Mouse (Mus musculus): ENCODE results near the gene Llgl2. TPM values are rescaled to one million over a fixed set of nuclear protein-coding genes. Genes with fewer than 3 reads are reported as not detected.

Llgl2 gene
- polyA plus RNA-seq, 1 experiment = 3.2 TPM

GRCm38 (mm10) chr11:115831518-115831917 is 7.7 kb downstream of the Llgl2 start:
- Histone ChIP-seq H3K27ac (ENCODE audit: insufficient read depth, low read length) (no peak overlapping the region), H3K4me3 (ENCODE audit: insufficient read depth, low read length) (no peak overlapping the region), H3K4me1 (ENCODE audit: control insufficient read depth, insufficient read depth, low read length) (no peaks in the 10 kb centered on the region)
- no peak for TF ChIP-seq POLR2A (IDR thresholded peaks at IDR 0.05; ENCODE audit: extremely low read depth, insufficient read depth, low read length)
- no peak for TF ChIP-seq CTCF (IDR thresholded peaks at IDR 0.05; ENCODE audit: extremely low read depth, insufficient read depth, low read length)

GRCm38 (mm10) chr11:115832064-115832463 is 8.2 kb downstream of the Llgl2 start:
- Histone ChIP-seq H3K27ac (ENCODE audit: insufficient read depth, low read length) (no peak overlapping the region), H3K4me3 (ENCODE audit: insufficient read depth, low read length) (no peak overlapping the region), H3K4me1 (ENCODE audit: control insufficient read depth, insufficient read depth, low read length) (no peaks in the 10 kb centered on the region)
- TF ChIP-seq CTCF (IDR thresholded peaks at IDR 0.05; ENCODE audit: extremely low read depth, insufficient read depth, low read length) = no peak
- no peak for TF ChIP-seq POLR2A (IDR thresholded peaks at IDR 0.05; ENCODE audit: extremely low read depth, insufficient read depth, low read length)

- Histone ChIP-seq H3K4me3 (ENCODE audit: insufficient read depth, low read length) (no peak overlapping the region), H3K27ac (ENCODE audit: insufficient read depth, low read length) (no peak overlapping the region), H3K4me1 (ENCODE audit: control insufficient read depth, insufficient read depth, low read length) (no peaks in the 10 kb centered on the region)
- no peak for TF ChIP-seq CTCF (IDR thresholded peaks at IDR 0.05; ENCODE audit: extremely low read depth, insufficient read depth, low read length)
- TF ChIP-seq POLR2A (IDR thresholded peaks at IDR 0.05; ENCODE audit: extremely low read depth, insufficient read depth, low read length) = no peak
Measured at GRCm38 (mm10) chr11:115832523-115832922, 8.7 kb downstream of the Llgl2 start.

- Histone ChIP-seq H3K27ac (ENCODE audit: insufficient read depth, low read length) (no peak overlapping the region), H3K4me1 (ENCODE audit: control insufficient read depth, insufficient read depth, low read length) (no peaks in the 10 kb centered on the region)
Measured at GRCm38 (mm10) chr11:115833021-115833513, 9.2 kb downstream of the Llgl2 start.

GRCm38 (mm10) chr11:115834033-115834432 is 10.2 kb downstream of the Llgl2 start:
- no peak for TF ChIP-seq CTCF (IDR thresholded peaks at IDR 0.05; ENCODE audit: extremely low read depth, insufficient read depth, low read length)
- no peak for TF ChIP-seq POLR2A (IDR thresholded peaks at IDR 0.05; ENCODE audit: extremely low read depth, insufficient read depth, low read length)
- H3K27ac ChIP-seq (ENCODE audit: insufficient read depth, low read length) = no peak overlapping the region
- H3K4me3 ChIP-seq (ENCODE audit: insufficient read depth, low read length) = no peak overlapping the region
- H3K4me1 ChIP-seq (ENCODE audit: control insufficient read depth, insufficient read depth, low read length) = no peaks in the 10 kb centered on the region

More at GRCm38 (mm10) chr11:115833021-115833513, 9.2 kb downstream of the Llgl2 start:
- TF ChIP-seq POLR2A (IDR thresholded peaks at IDR 0.05; ENCODE audit: extremely low read depth, insufficient read depth, low read length) (no peak), CTCF (IDR thresholded peaks at IDR 0.05; ENCODE audit: extremely low read depth, insufficient read depth, low read length) (no peak)
- H3K4me3 ChIP-seq (ENCODE audit: insufficient read depth, low read length) = no peak overlapping the region

GRCm38 (mm10) chr11:115836656-115837395 is 13.0 kb downstream of the Llgl2 start:
- Histone ChIP-seq H3K27ac (ENCODE audit: insufficient read depth, low read length) (no peak overlapping the region), H3K4me1 (ENCODE audit: control insufficient read depth, insufficient read depth, low read length) (no peaks in the 10 kb centered on the region), H3K4me3 (ENCODE audit: insufficient read depth, low read length) (no peak overlapping the region)
- TF ChIP-seq CTCF (IDR thresholded peaks at IDR 0.05; ENCODE audit: extremely low read depth, insufficient read depth, low read length) (no peak), POLR2A (IDR thresholded peaks at IDR 0.05; ENCODE audit: extremely low read depth, insufficient read depth, low read length) (no peak)

GRCm38 (mm10) chr11:115837606-115838345 is 13.9 kb downstream of the Llgl2 start:
- no peak overlapping the region for H3K4me3 ChIP-seq (ENCODE audit: insufficient read depth, low read length)
- TF ChIP-seq CTCF (IDR thresholded peaks at IDR 0.05; ENCODE audit: extremely low read depth, insufficient read depth, low read length) (no peak), POLR2A (IDR thresholded peaks at IDR 0.05; ENCODE audit: extremely low read depth, insufficient read depth, low read length) (no peak)
- H3K4me1 ChIP-seq (ENCODE audit: control insufficient read depth, insufficient read depth, low read length) = no peaks in the 10 kb centered on the region
- H3K27ac ChIP-seq (ENCODE audit: insufficient read depth, low read length) = no peak overlapping the region

GRCm38 (mm10) chr11:115838895-115839311 is 15.1 kb downstream of the Llgl2 start:
- Histone ChIP-seq H3K4me3 (ENCODE audit: insufficient read depth, low read length) (no peak overlapping the region), H3K4me1 (ENCODE audit: control insufficient read depth, insufficient read depth, low read length) (no peaks in the 10 kb centered on the region), H3K27ac (ENCODE audit: insufficient read depth, low read length) (no peak overlapping the region)
- no peak for TF ChIP-seq POLR2A (IDR thresholded peaks at IDR 0.05; ENCODE audit: extremely low read depth, insufficient read depth, low read length)
- no peak for TF ChIP-seq CTCF (IDR thresholded peaks at IDR 0.05; ENCODE audit: extremely low read depth, insufficient read depth, low read length)

GRCm38 (mm10) chr11:115839732-115840131 is 15.9 kb downstream of the Llgl2 start:
- no peak overlapping the region for H3K27ac ChIP-seq (ENCODE audit: insufficient read depth, low read length)
- H3K4me3 ChIP-seq (ENCODE audit: insufficient read depth, low read length) = no peak overlapping the region
- no peaks in the 10 kb centered on the region for H3K4me1 ChIP-seq (ENCODE audit: control insufficient read depth, insufficient read depth, low read length)
- no peak for TF ChIP-seq POLR2A (IDR thresholded peaks at IDR 0.05; ENCODE audit: extremely low read depth, insufficient read depth, low read length)
- no peak for TF ChIP-seq CTCF (IDR thresholded peaks at IDR 0.05; ENCODE audit: extremely low read depth, insufficient read depth, low read length)

Data from cortical plate, adult 2 months (tissue).